Mouse (Mus musculus) E14TG2a.4 (cell line): ENCODE data around the gene Sapcd2.

Experiments
- CTCF ChIP-seq: conservative IDR thresholded peaks from 2 replicates; pipeline ENCODE4 v1.5.1; 2014; ENCODE audit warnings: low read length
- POU5F1 ChIP-seq: IDR thresholded peaks from 2 replicates; pipeline ENCODE4 v1.6.1; 2014; ENCODE audit warnings: low read length, borderline replicate concordance

GRCm38 (mm10) chr2:25350701-25351100 is 21.4 kb upstream of the Sapcd2 start:
- no peak for TF ChIP-seq CTCF
- no peak for TF ChIP-seq POU5F1
